Mouse (Mus musculus): ENCODE data around the gene Abca8b. TPM values are rescaled to one million over a fixed set of nuclear protein-coding genes. Genes with fewer than 3 reads are reported as not detected.

The Abca8b gene
- polyA plus RNA-seq, 1 experiment from 2014 or later = 0.54 TPM

GRCm38 (mm10) chr11:109908207-109909031 is 87.2 kb downstream of the Abca8b start:
- H3K4me1 ChIP-seq = no peaks in the 10 kb centered on the region
- no peak overlapping the region for H3K9ac ChIP-seq
- no peak for ATAC-seq (ENCODE audit: borderline replicate concordance, extremely low read depth, low FRiP score, low TSS enrichment)
- H3K4me2 ChIP-seq = no peak overlapping the region
- no peaks in the 10 kb centered on the region for H3K27me3 ChIP-seq
- no peaks in the 10 kb centered on the region for H3K36me3 ChIP-seq
- H3K27ac ChIP-seq = no peak overlapping the region
- 62% methylated on average over 10 of the region's 10 CpGs for WGBS
- no peak overlapping the region for H3K4me3 ChIP-seq
- no peaks in the 10 kb centered on the region for H3K9me3 ChIP-seq

GRCm38 (mm10) chr11:109907508-109907907 is 88.1 kb downstream of the Abca8b start:
- 89% methylated on average over 2 of the region's 2 CpGs for WGBS
- Histone ChIP-seq H3K4me2 (no peak overlapping the region), H3K27ac (no peak overlapping the region), H3K27me3 (no peaks in the 10 kb centered on the region), H3K36me3 (no peaks in the 10 kb centered on the region), H3K9me3 (no peaks in the 10 kb centered on the region), H3K4me3 (no peak overlapping the region), H3K4me1 (peaks cover 7% of the 10 kb centered on the region; the same call in 1 of the 2 replicates), H3K9ac (no peak overlapping the region)
- ATAC-seq (ENCODE audit: borderline replicate concordance, extremely low read depth, low FRiP score, low TSS enrichment) = no peak

- H3K4me2 ChIP-seq = no peak overlapping the region
- WGBS = 35% methylated on average over 6 of the region's 6 CpGs
- ATAC-seq (ENCODE audit: borderline replicate concordance, extremely low read depth, low FRiP score, low TSS enrichment) = no peak
- no peaks in the 10 kb centered on the region for H3K27me3 ChIP-seq
- no peak overlapping the region for H3K27ac ChIP-seq
- H3K4me1 ChIP-seq = peaks cover 7% of the 10 kb centered on the region; the same call in 1 of the 2 replicates
- H3K4me3 ChIP-seq = no peak overlapping the region
- no peak overlapping the region for H3K9ac ChIP-seq
- H3K9me3 ChIP-seq = no peaks in the 10 kb centered on the region
- no peaks in the 10 kb centered on the region for H3K36me3 ChIP-seq
These were observed 92.7 kb downstream of the Abca8b start for GRCm38 (mm10) chr11:109902616-109903598.

GRCm38 (mm10) chr11:109900491-109901241 is 95.0 kb downstream of the Abca8b start:
- H3K27ac ChIP-seq = no peak overlapping the region
- no peak overlapping the region for H3K9ac ChIP-seq
- no peak overlapping the region for H3K4me3 ChIP-seq
- no peaks in the 10 kb centered on the region for H3K9me3 ChIP-seq
- WGBS = 24% methylated on average over 4 of the region's 4 CpGs
- H3K27me3 ChIP-seq = no peaks in the 10 kb centered on the region
- no peak for ATAC-seq (ENCODE audit: borderline replicate concordance, extremely low read depth, low FRiP score, low TSS enrichment)
- H3K4me1 ChIP-seq = peaks cover 7% of the 10 kb centered on the region; the same call in 1 of the 2 replicates
- H3K36me3 ChIP-seq = no peaks in the 10 kb centered on the region
- H3K4me2 ChIP-seq = no peak overlapping the region

- Histone ChIP-seq H3K27ac (no peak overlapping the region), H3K4me3 (no peak overlapping the region), H3K4me1 (peaks cover 7% of the 10 kb centered on the region; the same call in 1 of the 2 replicates), H3K9ac (no peak overlapping the region), H3K36me3 (no peaks in the 10 kb centered on the region), H3K27me3 (no peaks in the 10 kb centered on the region), H3K9me3 (no peaks in the 10 kb centered on the region), H3K4me2 (no peak overlapping the region)
- WGBS = 83% methylated on average over 6 of the region's 6 CpGs
- ATAC-seq (ENCODE audit: borderline replicate concordance, extremely low read depth, low FRiP score, low TSS enrichment) = no peak
These were observed 96.7 kb downstream of the Abca8b start for GRCm38 (mm10) chr11:109898791-109899467.

- Histone ChIP-seq H3K27ac (no peak overlapping the region), H3K4me2 (no peak overlapping the region), H3K9ac (no peak overlapping the region), H3K27me3 (no peaks in the 10 kb centered on the region), H3K9me3 (no peaks in the 10 kb centered on the region), H3K4me3 (no peak overlapping the region), H3K36me3 (no peaks in the 10 kb centered on the region), H3K4me1 (no peaks in the 10 kb centered on the region)
- WGBS = 53% methylated on average over 6 of the region's 6 CpGs
- ATAC-seq (ENCODE audit: borderline replicate concordance, extremely low read depth, low FRiP score, low TSS enrichment) = no peak
These were observed 99.6 kb downstream of the Abca8b start for GRCm38 (mm10) chr11:109895952-109896530.

GRCm38 (mm10) chr11:109895496-109895895 is 100.1 kb downstream of the Abca8b start:
- Histone ChIP-seq H3K27me3 (no peaks in the 10 kb centered on the region), H3K4me3 (no peak overlapping the region), H3K9me3 (no peaks in the 10 kb centered on the region), H3K4me2 (no peak overlapping the region), H3K36me3 (no peaks in the 10 kb centered on the region), H3K27ac (no peak overlapping the region), H3K4me1 (no peaks in the 10 kb centered on the region), H3K9ac (no peak overlapping the region)
- ATAC-seq (ENCODE audit: borderline replicate concordance, extremely low read depth, low FRiP score, low TSS enrichment) = no peak
- WGBS = 50% methylated on average over 4 of the region's 4 CpGs

GRCm38 (mm10) chr11:109893894-109894804 is 101.5 kb downstream of the Abca8b start:
- no peak for ATAC-seq (ENCODE audit: borderline replicate concordance, extremely low read depth, low FRiP score, low TSS enrichment)
- Histone ChIP-seq H3K9ac (no peak overlapping the region), H3K27me3 (no peaks in the 10 kb centered on the region), H3K4me1 (no peaks in the 10 kb centered on the region), H3K9me3 (no peaks in the 10 kb centered on the region), H3K27ac (no peak overlapping the region), H3K4me3 (no peak overlapping the region), H3K36me3 (no peaks in the 10 kb centered on the region), H3K4me2 (no peak overlapping the region)
- WGBS = 81% methylated on average over 3 of the region's 3 CpGs

- Histone ChIP-seq H3K36me3 (no peaks in the 10 kb centered on the region), H3K4me1 (no peaks in the 10 kb centered on the region), H3K9ac (no peak overlapping the region), H3K27ac (no peak overlapping the region), H3K27me3 (no peaks in the 10 kb centered on the region), H3K9me3 (no peaks in the 10 kb centered on the region), H3K4me3 (no peak overlapping the region), H3K4me2 (no peak overlapping the region)
- peak; percentile 82; the same call in 1 of the 2 replicates for ATAC-seq (ENCODE audit: borderline replicate concordance, extremely low read depth, low FRiP score, low TSS enrichment)
- 60% methylated on average over 4 of the region's 4 CpGs for WGBS
These were observed 103.7 kb downstream of the Abca8b start for GRCm38 (mm10) chr11:109891989-109892386.

- Histone ChIP-seq H3K36me3 (no peaks in the 10 kb centered on the region), H3K4me3 (no peak overlapping the region), H3K4me2 (no peak overlapping the region), H3K9ac (no peak overlapping the region), H3K27ac (no peak overlapping the region), H3K9me3 (no peaks in the 10 kb centered on the region), H3K27me3 (no peaks in the 10 kb centered on the region), H3K4me1 (no peaks in the 10 kb centered on the region)
- no peak for ATAC-seq (ENCODE audit: borderline replicate concordance, extremely low read depth, low FRiP score, low TSS enrichment)
- WGBS = 81% methylated on average over 8 of the region's 8 CpGs
These were observed 104.2 kb downstream of the Abca8b start for GRCm38 (mm10) chr11:109891371-109891988.
